Mouse (Mus musculus) left cerebral cortex, adult 2 months (tissue): ENCODE measurements around the gene Gpr137c. TPM values are rescaled to one million over a fixed set of nuclear protein-coding genes. Genes with fewer than 3 reads are reported as not detected.

Experiments
- DNase-seq, 2 experiments: peaks; one replicate each; pipeline ENCODE4 v3.0.0; 2021 to 2022; ENCODE audit warnings: low spot score in 2 of 2, mixed read lengths in 1 of 2; ENCODE audit errors: extremely low spot score in 1 of 2
- H3K27ac ChIP-seq: fragments of 200-600 bp; 2 replicates; pipeline ENCODE4 v1.8.1; 2022
- H3K4me3 ChIP-seq: fragments of 200-600 bp; 2 replicates; pipeline ENCODE4 v1.8.1; 2022
- CTCF ChIP-seq: fragments of 200-600 bp; IDR thresholded peaks from 2 replicates; pipeline ENCODE4 v1.8.1; 2022; ENCODE audit warnings: antibody characterized with exemption, mild to moderate bottlenecking, moderate library complexity
- intact Hi-C: fragments of 180-260 bp; cut with DNase I; formaldehyde crosslinking; loops from one replicate; pipeline ENCODE4 v1.15.1; 2025
- total RNA-seq, 2 experiments: library from RNA; stranded (reverse); gene quantifications; 2 replicates each; pipeline ENCODE4 v1.2.3; 2021

The Gpr137c gene
- total RNA-seq, 2 experiments from 2014 or later, result 33.8 to 35.3 TPM

DNA sequence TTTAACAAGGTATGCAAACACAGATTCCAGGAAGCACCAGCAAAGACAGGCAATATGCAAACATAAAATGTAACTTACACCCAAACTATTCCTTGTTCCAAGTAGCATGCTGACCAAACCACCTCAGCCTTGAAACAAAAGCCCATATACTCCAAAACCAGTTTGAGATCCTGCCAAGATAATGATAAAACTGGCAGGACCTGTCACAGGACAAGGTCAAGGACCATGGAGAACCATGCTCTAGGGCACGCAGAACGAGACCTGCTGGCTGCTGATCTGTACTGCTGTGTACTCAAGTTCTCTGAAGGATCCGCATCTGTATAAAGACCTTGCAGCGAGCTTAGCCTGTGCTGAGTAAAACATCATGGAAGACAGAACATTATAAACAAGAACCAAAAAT lies 1.8 kb upstream of the Gpr137c start:
- no peak overlapping the region for H3K27ac ChIP-seq
- DNase-seq, result no peak
- H3K4me3 ChIP-seq, result peak overlapping the region; percentile 79
- intact Hi-C loops, result loop anchor here (5.0 kb wide), 1 partner anchor 100 kb away; the partner anchor contains the start of gene Ero1l
- no peak for TF ChIP-seq CTCF

DNA sequence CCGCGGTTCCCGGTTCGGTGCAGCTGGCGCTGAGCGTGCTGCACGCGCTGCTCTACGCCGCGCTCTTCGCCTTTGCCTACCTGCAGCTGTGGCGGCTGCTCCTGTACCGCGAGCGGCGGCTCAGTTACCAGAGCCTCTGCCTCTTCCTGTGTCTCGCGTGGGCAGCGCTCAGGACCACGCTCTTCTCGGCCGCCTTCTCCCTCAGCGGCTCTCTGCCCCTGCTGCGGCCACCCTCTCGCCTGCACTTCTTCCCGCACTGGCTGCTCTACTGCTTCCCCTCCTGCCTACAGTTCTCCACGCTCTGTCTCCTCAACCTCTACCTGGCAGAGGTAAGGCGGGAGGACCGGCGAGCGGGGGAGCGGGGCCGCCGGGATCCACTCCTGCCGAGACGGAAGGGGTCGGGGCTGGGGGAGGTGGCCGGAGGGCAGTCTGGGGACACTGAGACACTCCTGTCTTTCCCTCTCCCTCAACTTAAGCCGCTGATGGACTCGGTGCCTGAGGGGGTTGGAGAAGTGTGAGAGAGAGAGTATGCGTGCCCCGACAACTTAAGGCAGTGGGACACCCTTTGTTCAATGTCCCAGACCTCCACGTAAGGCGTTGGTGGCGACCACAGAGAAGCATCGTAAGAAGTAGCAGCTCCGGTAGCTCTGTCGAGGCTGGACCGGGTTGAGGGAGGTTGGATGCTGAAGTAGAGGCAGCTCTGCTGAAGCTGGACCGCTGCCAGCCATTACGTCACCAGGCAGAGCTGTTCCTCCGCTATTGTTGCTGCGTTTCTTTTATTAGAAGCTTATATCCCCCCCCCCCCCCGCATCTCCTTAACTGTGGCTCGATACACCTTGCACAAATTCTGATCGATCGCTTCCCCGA lies 806 bp downstream of the Gpr137c start, which contains the start of gene Txndc16:
Gene Txndc16, minus strand, starts transcription at position 239 of the 867 bp plus-strand sequence.
- H3K4me3 ChIP-seq, result peak within 1 kb of the TSS; percentile 88
- no peak for TF ChIP-seq CTCF
- intact Hi-C loops, result no loop called here

DNA sequence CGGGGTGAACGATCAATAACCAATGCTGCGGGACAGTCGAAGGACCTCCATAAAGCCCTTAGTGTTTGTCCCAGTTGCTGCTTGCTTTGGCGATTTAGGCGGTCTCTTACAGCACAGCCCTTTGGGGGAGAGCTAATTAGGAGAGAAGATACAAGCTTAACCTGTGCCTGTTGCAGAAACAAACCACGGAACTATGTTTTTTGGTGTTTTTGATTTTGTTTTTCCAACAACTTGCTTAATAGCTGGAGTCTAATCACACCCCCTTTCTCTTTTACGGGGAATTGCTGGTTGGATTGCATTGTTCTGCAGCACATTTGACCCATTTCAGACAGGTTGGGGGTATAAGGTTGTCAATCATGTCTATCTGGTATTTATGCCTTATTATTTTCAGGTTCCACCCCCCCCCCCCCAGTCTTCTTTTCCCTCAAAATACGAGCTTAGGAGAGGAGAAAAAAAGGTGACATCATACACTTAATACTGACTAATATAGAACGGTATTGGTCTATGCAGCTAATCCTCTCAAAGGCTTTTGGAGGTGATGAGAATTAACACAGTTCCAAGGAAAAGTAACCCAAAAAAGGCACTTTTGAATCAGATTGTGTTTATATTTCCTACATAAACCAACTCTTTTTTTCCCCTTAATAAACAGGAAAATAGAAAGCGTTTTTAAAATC lies 1.6 kb downstream of the Gpr137c start:
- Histone ChIP-seq H3K4me3 (peak overlapping the region; percentile 88), H3K27ac (peak overlapping the region; percentile 91)
- intact Hi-C loops, result no loop called here
- no peak for DNase-seq
- TF ChIP-seq CTCF, result no peak; the same call in none of the 2 replicates

More for the DNA sequence above, 806 bp downstream of the Gpr137c start, which contains the start of gene Txndc16:
- H3K27ac ChIP-seq, result peak within 1 kb of the TSS; percentile 91
- peak; percentile 83 to 85 for DNase-seq

DNA sequence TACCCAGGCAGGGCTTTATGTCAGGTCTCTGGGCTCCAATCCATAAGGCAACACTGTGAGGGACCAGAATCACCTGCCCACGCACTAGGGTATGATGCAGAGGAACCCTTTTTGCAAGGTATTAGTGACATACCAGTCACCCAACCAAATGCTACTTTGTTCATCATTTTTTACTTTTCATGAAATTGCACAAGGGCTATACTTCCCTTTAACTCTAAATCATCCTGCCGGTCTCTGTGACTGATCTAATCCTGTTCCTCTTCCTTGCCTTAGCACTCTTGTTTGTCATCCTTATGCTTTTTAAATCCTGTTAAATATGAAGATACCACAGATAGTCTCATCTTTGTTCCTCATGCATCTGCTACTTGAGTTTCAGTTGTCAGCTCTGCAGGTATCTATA lies 19.5 kb downstream of the Gpr137c start:
- no peak for TF ChIP-seq CTCF
- Histone ChIP-seq H3K4me3 (no peak overlapping the region), H3K27ac (no peak overlapping the region)

DNA sequence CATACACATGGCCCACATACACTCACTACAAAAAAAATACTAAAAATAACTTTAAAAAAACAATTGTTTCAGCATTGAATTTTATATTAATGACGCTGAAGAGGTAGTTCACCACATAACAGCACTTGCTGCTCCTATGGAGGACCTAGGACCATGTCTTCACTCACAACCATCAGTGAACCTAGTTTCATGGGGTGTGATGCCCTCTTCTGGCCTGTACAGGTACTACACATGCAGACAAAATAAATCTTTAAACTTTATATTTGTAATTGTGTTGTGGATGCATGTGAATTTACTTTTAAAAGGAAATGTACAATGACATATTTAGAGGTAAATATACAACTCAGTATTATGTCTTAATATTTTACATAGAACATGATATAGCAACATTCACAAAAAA lies 22.1 kb downstream of the Gpr137c start:
- peak; percentile 59 for TF ChIP-seq CTCF
- no peak for DNase-seq
- H3K4me3 ChIP-seq, result no peak overlapping the region
- intact Hi-C loops, result no loop called here
- no peak overlapping the region for H3K27ac ChIP-seq

More for the DNA sequence above, 19.5 kb downstream of the Gpr137c start:
- intact Hi-C loops, result no loop called here
- DNase-seq, result no peak

DNA sequence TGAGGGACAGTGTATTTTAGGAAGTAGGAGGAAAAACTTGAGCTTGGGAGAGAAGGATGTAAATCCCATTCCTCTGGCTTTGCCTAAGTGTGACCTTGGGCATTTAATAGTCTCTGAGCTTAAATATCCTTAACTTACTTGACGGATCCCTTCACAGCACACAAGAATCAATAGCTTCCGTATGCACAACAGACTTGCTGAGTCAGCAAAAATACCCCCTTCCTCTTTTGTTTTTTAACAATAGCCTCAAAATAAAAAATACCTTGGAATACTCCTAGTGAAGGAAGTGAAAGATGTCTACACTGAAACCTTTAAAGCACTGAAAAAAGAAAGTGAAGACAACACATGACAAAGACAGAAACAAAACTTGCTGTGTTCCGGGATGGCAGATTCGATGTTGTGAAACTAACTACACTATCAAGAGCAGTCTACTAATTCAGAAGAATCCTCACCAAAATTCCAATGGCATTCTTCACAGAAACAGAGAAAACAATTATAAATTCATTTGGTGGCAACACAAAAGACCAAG lies 32.1 kb downstream of the Gpr137c start:
- no peak for TF ChIP-seq CTCF

DNA sequence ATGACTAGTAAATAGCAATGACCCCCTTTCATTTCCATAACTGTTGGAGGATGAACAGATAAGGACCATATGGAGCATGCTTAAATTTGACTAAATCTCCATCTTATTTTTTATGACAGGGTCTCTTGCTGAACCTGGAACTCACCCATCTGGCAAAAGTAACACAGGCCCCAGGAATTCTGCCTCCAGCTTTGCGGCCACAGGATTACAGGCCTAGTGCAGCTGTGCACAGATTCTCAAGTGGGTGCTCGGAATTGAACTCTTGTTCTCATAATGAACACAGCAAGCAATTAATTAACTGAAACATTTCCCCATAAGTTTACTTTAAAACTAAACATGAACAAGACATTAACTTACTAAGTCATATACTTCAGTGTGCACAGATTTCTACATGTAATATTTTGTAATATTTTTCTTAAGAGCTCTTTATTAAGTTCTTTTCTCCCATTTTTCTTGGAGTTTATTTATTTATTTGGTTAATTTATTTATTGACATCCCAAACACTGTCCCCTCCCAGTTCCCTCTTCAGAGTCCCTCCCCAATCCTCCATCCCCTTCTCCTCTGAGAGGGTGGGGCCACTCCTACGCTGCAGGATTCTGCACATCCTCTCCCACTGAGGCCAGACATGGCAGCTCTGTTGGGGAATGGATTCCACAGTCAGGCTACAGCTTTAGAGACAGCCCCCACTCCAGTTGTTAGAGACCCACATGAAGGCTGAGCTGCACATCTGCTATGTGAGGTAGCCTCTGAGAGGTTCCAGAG lies 44.5 kb downstream of the Gpr137c start:
- Histone ChIP-seq H3K27ac (no peak overlapping the region), H3K4me3 (no peak overlapping the region)
- DNase-seq, result no peak
- no peak for TF ChIP-seq CTCF
- intact Hi-C loops, result no loop called here

More for the DNA sequence above, 32.1 kb downstream of the Gpr137c start:
- no peak overlapping the region for H3K4me3 ChIP-seq
- no peak overlapping the region for H3K27ac ChIP-seq
- no peak for DNase-seq
- intact Hi-C loops, result no loop called here

DNA sequence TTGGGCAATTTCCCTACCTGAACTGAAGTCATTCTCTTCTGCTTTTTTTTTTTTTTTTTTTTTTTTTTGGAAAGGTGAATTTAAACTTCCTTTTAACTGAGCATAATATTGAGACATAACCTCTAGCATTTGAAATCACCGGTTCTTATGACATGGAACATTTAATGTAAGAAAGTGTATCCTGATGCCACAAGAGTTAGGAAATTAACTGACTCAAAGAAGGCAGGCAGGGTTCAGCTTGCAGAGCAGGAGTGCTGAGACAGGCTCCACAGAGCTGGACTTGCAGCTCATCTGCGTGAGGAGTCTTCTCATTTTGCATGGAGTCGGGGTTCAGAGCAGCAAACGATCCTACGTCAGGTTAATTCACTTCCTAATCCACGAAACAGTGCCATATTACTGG lies 56.3 kb downstream of the Gpr137c start:
- Histone ChIP-seq H3K4me3 (no peak overlapping the region), H3K27ac (no peak overlapping the region)
- no peak for DNase-seq
- no peak for TF ChIP-seq CTCF
- intact Hi-C loops, result no loop called here

DNA sequence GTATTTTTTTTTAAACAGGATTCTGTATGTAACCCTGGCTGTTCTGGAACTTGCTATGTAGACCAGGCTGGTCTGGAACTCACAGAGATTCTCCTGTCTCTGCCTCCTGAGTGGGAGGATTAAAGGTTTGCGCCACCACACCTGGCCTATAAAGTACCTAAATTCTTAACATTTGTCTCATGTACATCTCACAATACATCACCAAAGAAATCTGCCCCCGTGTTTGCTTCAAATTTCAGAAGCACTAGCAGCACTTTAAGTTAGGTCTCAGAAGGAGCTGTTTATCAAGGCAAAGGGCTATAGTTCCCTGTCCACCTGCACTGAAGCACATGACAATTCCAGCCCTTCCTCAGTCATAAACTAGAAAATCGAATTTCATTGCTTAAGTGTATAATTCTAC lies 62.5 kb downstream of the Gpr137c start:
- no peak overlapping the region for H3K27ac ChIP-seq
- intact Hi-C loops, result no loop called here
- H3K4me3 ChIP-seq, result no peak overlapping the region
- DNase-seq, result no peak
- no peak for TF ChIP-seq CTCF

DNA sequence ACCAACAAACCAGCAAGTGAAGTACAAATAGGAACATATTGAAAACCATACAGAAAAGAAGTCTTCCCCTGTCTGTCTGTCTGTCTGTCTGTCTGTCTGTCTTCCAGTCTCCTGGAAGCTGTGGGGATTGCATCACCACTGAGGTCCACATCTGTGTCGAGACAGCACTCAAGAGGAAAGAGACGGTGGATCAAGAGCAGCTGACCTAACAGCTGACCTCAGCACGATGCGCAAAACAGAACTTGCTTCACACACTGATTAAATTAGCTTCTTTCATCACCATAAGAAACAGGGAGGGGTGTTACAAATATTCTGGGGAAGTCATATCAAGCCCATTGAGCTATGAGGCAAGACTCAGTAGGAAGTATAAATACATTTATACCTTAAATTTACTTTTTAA lies 72.1 kb downstream of the Gpr137c start:
- TF ChIP-seq CTCF, result no peak
- no peak overlapping the region for H3K27ac ChIP-seq
- H3K4me3 ChIP-seq, result no peak overlapping the region
- intact Hi-C loops, result no loop called here
- DNase-seq, result no peak

DNA sequence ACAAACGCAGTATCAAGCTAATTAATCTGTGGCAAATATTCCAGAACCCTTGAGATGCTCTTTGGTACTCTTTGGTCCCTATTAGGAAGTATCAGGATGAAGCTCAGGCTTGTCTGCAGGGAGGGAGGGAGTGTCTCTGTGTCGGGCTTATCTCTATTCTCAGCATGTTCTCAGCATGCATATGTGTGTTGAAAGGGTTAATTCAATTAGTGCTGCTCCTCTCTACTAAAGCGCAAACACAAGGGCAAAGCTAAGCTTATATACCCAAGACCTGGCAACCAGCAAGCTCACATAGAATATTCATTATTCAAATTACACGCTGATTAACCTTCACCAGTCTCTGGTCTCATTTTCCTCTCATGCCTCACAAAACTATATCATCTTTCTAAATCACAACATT lies 84.4 kb downstream of the Gpr137c start:
- no peak for TF ChIP-seq CTCF
- Histone ChIP-seq H3K4me3 (no peak overlapping the region), H3K27ac (no peak overlapping the region)
- intact Hi-C loops, result no loop called here
- no peak for DNase-seq
